Mouse (Mus musculus): ENCODE data around the gene Suclg2. TPM values are rescaled to one million over a fixed set of nuclear protein-coding genes. Genes with fewer than 3 reads are reported as not detected.

Suclg2 gene
- polyA plus RNA-seq, 1 experiment = 90.8 TPM

GRCm38 (mm10) chr6:95465322-95465721, 253.3 kb downstream of the Suclg2 start:
- Histone ChIP-seq H3K27me3 (ENCODE audit: control insufficient read depth, insufficient read depth, low read length, poor library complexity, severe bottlenecking) (no peaks in the 10 kb centered on the region), H3K4me1 (ENCODE audit: control insufficient read depth, insufficient read depth, low read length) (no peaks in the 10 kb centered on the region), H3K36me3 (ENCODE audit: control insufficient read depth, insufficient read depth, low read length, poor library complexity, severe bottlenecking) (no peaks in the 10 kb centered on the region), H3K4me3 (ENCODE audit: low read depth, low read length) (no peak overlapping the region), H3K9ac (ENCODE audit: low read depth, poor library complexity, severe bottlenecking) (no peak overlapping the region), H3K27ac (ENCODE audit: insufficient read depth, low read length) (no peak overlapping the region), H3K9me3 (replicated peaks; ENCODE audit: control insufficient read depth, insufficient read depth, low read length, poor library complexity, severe bottlenecking) (no peaks in the 10 kb centered on the region)
- TF ChIP-seq EP300 (IDR thresholded peaks at IDR 0.05; ENCODE audit: insufficient read depth, low read depth, low read length) = no peak
- no peak for TF ChIP-seq CTCF (IDR thresholded peaks at IDR 0.05; ENCODE audit: low read depth, low read length)
- TF ChIP-seq POLR2A (IDR thresholded peaks at IDR 0.05; ENCODE audit: insufficient read depth, low read length) = no peak

DNA sequence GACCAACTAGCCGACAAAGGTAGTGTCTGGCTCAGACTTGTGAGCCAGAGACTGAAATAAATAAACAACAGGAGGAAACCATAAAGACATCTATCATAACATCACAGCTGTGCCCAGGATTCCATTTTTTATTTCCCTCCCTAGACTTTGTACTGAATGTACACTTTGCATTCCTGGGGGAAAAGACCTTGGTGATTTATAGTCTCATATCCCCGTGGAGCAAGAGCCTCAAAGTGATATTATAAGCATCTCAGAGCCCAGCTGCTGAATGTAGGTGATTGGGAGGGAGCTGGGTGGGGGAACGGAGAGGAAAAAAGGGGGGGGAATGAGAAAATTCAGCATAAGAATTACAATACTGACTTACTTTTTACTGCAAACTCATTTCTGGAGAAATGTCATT, 259.2 kb downstream of the Suclg2 start:
- H3K4me1 ChIP-seq (ENCODE audit: control insufficient read depth, insufficient read depth, low read length) = no peaks in the 10 kb centered on the region
- no peak overlapping the region for H3K9ac ChIP-seq (ENCODE audit: low read depth, poor library complexity, severe bottlenecking)
- no peaks in the 10 kb centered on the region for H3K36me3 ChIP-seq (ENCODE audit: control insufficient read depth, insufficient read depth, low read length, poor library complexity, severe bottlenecking)
- no peak overlapping the region for H3K4me3 ChIP-seq (ENCODE audit: low read depth, low read length)
- H3K9me3 ChIP-seq (replicated peaks; ENCODE audit: control insufficient read depth, insufficient read depth, low read length, poor library complexity, severe bottlenecking) = no peaks in the 10 kb centered on the region
- H3K27ac ChIP-seq (ENCODE audit: insufficient read depth, low read length) = no peak overlapping the region
- no peaks in the 10 kb centered on the region for H3K27me3 ChIP-seq (ENCODE audit: control insufficient read depth, insufficient read depth, low read length, poor library complexity, severe bottlenecking)
- no peak for TF ChIP-seq CTCF (IDR thresholded peaks at IDR 0.05; ENCODE audit: low read depth, low read length)
- no peak for TF ChIP-seq POLR2A (IDR thresholded peaks at IDR 0.05; ENCODE audit: insufficient read depth, low read length)
- TF ChIP-seq EP300 (IDR thresholded peaks at IDR 0.05; ENCODE audit: insufficient read depth, low read depth, low read length) = no peak

DNA sequence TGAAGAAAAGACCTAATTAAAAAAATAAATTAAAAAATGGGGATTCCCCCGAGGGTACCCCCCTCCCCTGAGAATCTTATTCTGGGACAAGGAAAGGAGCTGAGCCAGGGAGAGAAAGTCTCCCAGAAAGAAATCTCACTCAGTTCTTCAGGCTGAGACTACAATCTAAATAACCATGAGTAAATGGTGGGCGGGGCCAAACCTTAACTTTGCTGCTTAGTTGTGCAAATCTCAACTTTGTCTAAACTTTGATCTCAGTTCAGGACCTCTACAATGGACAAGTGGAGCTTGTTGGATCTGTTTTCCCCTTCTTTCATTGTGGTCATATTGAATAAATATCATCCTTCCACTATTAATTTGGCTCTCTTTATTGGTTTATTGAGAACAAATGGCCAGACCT, 272.4 kb downstream of the Suclg2 start:
- H3K4me1 ChIP-seq (ENCODE audit: control insufficient read depth, insufficient read depth, low read length) = no peaks in the 10 kb centered on the region

DNA sequence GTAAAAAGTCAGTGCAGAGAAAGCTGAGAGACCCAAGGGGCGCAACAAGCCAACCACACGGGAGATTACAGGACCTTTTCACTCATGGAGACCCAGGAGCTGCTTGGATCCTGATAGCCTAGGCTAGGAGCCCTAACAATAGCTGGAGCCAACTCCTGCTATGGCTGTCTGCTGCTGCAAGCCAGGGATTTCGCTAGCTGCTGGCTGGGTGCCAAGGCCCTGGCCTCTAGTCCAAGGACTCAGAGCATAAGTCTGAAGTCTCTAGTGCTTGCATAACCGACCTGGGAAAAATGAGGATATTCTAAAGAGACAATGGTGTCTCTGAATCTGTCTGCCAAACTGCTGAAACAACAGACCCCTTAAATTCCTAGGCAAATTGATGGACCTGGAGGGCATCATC, 273.6 kb downstream of the Suclg2 start:
- TF ChIP-seq EP300 (IDR thresholded peaks at IDR 0.05; ENCODE audit: insufficient read depth, low read depth, low read length) = no peak
- no peak for TF ChIP-seq POLR2A (IDR thresholded peaks at IDR 0.05; ENCODE audit: insufficient read depth, low read length)
- TF ChIP-seq CTCF (IDR thresholded peaks at IDR 0.05; ENCODE audit: low read depth, low read length) = no peak
- Histone ChIP-seq H3K4me1 (ENCODE audit: control insufficient read depth, insufficient read depth, low read length) (no peaks in the 10 kb centered on the region), H3K9me3 (replicated peaks; ENCODE audit: control insufficient read depth, insufficient read depth, low read length, poor library complexity, severe bottlenecking) (no peaks in the 10 kb centered on the region), H3K36me3 (ENCODE audit: control insufficient read depth, insufficient read depth, low read length, poor library complexity, severe bottlenecking) (no peaks in the 10 kb centered on the region), H3K27ac (ENCODE audit: insufficient read depth, low read length) (no peak overlapping the region), H3K4me3 (ENCODE audit: low read depth, low read length) (no peak overlapping the region), H3K27me3 (ENCODE audit: control insufficient read depth, insufficient read depth, low read length, poor library complexity, severe bottlenecking) (no peaks in the 10 kb centered on the region), H3K9ac (ENCODE audit: low read depth, poor library complexity, severe bottlenecking) (no peak overlapping the region)

More for the DNA sequence above, 272.4 kb downstream of the Suclg2 start:
- H3K4me3 ChIP-seq (ENCODE audit: low read depth, low read length) = no peak overlapping the region
- TF ChIP-seq EP300 (IDR thresholded peaks at IDR 0.05; ENCODE audit: insufficient read depth, low read depth, low read length) (no peak), CTCF (IDR thresholded peaks at IDR 0.05; ENCODE audit: low read depth, low read length) (no peak), POLR2A (IDR thresholded peaks at IDR 0.05; ENCODE audit: insufficient read depth, low read length) (no peak)
- H3K36me3 ChIP-seq (ENCODE audit: control insufficient read depth, insufficient read depth, low read length, poor library complexity, severe bottlenecking) = no peaks in the 10 kb centered on the region
- no peak overlapping the region for H3K9ac ChIP-seq (ENCODE audit: low read depth, poor library complexity, severe bottlenecking)
- no peaks in the 10 kb centered on the region for H3K27me3 ChIP-seq (ENCODE audit: control insufficient read depth, insufficient read depth, low read length, poor library complexity, severe bottlenecking)
- no peaks in the 10 kb centered on the region for H3K9me3 ChIP-seq (replicated peaks; ENCODE audit: control insufficient read depth, insufficient read depth, low read length, poor library complexity, severe bottlenecking)
- H3K27ac ChIP-seq (ENCODE audit: insufficient read depth, low read length) = no peak overlapping the region

Measured in ES-Bruce4 (cell line).